Mouse (Mus musculus): ENCODE measurements around the gene Ermap. TPM values are rescaled to one million over a fixed set of nuclear protein-coding genes. Genes with fewer than 3 reads are reported as not detected.
A peak's percentile ranks its signal among the peaks of the same experiment; 100 is the strongest.

Gene Ermap
- total RNA-seq (2021), result under 1 TPM; 0.44 to 0.75 TPM

DNA sequence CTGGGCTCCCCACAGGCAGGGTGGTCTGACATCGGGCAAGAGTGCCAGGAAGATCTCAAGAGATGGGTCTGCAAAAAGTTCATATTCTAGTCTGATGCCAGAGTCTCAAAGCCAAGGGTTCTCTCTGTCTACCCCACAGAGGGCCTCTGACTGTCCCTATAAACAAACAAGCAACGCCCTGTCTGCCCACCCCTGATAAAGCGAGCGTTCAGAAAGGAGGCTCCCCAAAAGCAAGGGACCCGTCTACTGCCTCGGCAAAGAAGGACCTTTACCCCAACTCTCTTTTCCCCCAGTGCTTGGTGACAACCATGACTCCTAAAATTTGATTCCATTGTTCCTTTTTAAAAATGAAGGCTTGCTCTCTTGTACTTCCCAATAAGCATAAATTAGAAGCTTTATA is at the start of gene Ermap:
Gene Ermap, minus strand, starts transcription at position 148 of the 400 bp plus-strand sequence.
- intact Hi-C loops (cut with DNase I), result no loop called here
- no peak for DNase-seq (ENCODE audit: low spot score in 2 of 2)

DNA sequence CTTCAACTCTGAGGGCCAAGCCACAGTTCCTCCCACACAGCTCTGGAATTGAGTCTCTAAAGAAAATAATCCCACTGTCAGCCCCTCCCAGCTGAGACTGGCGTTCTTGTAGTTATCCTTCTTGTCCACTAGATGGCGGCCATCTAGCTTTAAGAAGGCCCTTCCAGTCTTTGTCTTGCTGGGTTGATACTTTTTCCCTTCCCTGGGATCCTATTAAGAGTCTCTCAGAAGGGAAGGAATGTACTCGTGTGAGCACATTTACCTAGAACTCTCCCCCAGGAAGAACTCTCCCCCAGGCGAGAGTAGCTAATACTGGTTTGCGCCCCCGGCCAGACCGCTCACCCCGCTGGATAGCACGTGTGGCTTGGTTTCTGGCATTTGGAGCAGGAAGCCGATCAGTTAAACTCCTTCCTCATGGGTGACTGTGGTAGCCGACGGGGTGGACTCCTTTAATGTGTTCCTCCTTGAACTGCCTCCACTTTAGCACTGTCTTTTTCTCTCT is 49.4 kb upstream of the Ermap start:
- DNase-seq (ENCODE audit: low spot score in 2 of 2), result peak; percentile 19 to 42
- intact Hi-C loops (cut with DNase I), result no loop called here

DNA sequence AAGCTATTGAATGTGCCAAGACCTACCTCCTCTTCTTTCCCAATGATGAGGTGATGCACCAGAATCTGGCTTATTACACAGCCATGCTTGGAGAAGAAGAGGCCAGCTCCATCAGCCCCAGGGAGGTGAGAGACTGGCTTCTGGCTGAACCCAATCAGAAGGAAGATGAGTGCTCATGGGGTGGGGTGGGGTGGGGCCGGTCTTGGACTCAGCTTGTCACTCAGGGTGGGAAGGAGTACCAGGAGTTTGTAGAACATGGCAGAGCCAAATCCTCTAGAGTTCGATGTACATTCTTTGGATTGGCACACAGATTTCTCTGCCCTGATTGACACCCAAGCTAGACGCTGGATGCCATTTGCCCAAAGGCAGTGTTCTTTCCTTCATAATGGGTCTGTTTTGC is 48.9 kb upstream of the Ermap start:
- intact Hi-C loops (cut with DNase I), result no loop called here
- DNase-seq (ENCODE audit: low spot score in 2 of 2), result no peak

DNA sequence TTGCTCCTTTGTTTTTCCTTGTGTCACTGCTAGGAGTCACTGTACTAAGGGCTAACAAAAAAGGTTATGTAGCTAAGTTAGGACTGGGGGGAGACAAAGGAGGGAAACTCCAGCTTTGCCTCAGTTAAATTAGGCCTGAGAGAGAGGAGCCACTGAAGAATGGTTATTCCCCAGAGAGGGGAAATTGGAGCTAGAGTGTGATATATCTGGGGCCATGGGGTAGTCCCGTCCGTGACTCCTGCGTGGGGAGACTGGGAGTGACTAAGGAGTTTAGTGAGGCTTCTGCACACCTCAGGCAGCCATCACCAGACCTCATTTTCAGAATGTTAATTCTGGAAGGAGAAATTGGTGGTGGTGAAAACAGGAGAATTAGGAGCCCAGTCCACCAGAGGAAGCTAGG is 44.5 kb upstream of the Ermap start:
- DNase-seq (ENCODE audit: low spot score in 2 of 2), result no peak
- intact Hi-C loops (cut with DNase I), result no loop called here

DNA sequence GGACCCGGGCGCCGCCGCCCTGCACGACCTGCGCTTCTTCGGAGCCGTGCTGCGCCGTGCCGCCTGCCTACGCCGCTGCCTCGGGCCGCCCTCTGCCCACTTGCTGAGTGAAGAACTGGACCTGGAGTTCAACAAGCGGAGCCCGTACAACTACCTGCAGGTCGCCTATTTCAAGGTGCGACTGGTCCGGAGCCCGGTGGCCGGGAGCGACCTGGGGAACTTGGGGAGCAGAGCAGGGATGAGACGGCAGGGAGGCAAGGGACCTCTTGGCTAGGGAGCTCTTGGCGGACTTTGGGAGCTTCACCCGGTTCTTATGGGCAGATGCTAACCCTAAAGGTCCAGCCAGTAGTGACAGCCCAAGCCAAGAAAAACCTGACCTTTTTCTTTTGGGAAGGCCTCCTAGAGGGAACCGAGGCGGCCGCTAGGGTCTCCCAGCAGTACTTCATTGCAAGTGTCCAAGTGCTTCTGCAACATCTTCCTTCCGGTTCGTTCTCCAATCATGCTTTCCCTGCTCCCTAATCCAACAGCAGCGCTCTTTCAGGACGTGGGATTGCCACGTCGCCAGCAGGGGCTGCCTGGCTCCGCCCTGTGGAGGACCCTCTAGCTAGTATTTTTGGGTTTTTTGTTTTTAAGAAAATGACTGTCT is 43.6 kb upstream of the Ermap start:
- intact Hi-C loops (cut with DNase I), result no loop called here
- peak; percentile 51 to 52 for DNase-seq (ENCODE audit: low spot score in 2 of 2)

DNA sequence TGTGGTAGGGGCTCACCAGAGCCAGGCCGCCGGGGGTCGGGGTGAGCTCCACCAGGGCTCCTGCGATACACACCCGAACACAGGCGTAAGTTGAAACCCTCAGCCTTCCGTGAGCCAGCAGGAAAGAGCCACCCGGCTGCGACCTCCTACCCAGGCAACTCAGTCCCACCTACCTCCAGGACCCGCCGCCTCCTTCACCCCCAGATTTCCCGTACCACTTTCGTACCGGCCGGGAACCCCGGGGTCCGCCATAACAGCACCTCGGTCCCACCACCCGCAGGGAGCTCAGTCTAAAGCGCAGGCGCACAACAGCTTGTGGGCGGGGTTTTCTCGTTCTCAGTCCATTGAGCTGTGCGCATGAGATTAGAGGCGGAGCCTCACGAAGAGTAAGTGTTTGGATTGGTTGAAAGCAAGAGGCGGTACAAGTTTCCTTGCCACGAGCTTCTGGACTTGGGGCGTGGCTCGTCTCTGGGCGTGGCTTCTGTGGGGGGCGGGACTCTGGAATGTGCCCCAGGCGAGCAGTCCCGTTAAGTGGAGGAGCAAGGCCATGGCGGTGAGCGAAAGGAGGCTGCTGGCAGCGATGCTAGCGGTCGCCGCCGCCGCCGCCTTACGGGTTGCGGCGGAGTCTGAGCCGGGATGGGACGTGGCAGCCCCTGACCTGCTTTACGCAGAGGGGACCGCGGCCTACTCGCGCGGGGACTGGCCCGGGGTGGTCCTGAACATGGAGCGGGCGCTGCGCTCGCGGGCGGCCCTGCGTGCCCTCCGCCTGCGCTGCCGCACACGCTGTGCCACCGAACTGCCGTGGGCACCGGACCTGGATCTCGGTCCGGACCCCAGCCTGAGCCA is 42.8 kb upstream of the Ermap start, which contains the start of the genes AU022252 and P3h1:
Gene AU022252, minus strand, starts transcription at position 303 of the 846 bp plus-strand sequence.
Gene P3h1, plus strand, starts transcription at position 506 of the 846 bp plus-strand sequence.
- intact Hi-C loops (cut with DNase I), result no loop called here
- peak; percentile 97 for DNase-seq (ENCODE audit: low spot score in 2 of 2)

DNA sequence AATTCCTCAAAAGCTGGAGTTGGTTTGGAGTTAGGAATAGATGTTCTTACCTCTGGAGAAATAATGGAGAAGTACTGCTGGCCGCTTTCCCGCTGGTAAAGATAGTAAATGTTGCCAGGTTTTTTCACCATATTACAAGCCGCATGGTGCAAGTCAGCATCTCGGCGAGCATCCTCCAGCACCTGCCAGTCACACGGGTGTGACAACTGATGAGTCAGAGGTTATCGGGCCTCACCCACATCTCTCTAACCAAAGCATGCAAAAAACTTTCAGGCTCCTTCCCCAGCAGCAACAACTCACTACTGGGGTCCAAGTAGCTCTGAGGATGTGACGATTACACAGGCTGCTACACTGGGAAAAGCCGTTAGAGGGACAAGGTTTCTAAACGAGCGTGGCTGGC is 36.9 kb upstream of the Ermap start:
- no peak for DNase-seq (ENCODE audit: low spot score in 2 of 2)
- intact Hi-C loops (cut with DNase I), result no loop called here

DNA sequence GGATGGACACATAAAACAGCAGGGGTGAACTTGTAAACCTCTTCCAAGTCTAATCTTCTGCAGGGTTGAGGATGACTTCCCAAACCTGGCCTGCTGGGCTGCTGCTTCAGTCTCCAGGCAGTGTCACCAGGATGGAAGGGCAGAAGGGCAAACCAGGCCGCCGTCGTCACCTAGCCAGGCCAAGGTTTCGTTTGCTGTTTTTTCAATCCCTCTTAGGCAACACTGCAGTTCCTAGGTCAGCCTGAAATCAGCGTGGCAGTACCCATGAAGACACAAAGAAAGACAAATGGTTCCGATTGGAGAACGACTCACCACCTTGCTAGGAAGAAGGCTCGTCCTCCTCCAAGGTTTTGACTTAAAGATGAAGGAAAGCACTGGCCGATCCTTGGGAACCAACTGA is 35.9 kb upstream of the Ermap start:
- DNase-seq (ENCODE audit: low spot score in 2 of 2), result no peak

DNA sequence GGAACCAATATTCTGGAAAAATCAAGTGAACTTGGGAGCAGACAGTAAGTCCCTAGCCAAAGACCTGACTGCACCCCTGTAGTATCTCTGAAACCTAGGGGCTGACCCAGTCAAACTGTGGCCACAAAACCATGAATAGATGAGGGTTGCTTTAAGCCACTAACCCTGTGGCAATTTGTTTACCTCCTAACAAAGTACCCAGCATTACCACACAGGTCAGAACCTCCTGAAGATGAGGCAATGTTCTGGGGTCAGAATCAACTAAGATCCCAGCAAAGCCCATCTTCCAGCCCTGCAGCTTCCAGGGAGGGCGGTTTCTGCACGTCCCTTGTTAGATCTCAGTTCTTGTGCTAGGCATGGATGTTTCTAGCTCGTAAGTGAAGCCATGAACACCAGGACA is 34.7 kb upstream of the Ermap start:
- DNase-seq (ENCODE audit: low spot score in 2 of 2), result no peak
- intact Hi-C loops (cut with DNase I), result no loop called here

More for the DNA sequence above, 35.9 kb upstream of the Ermap start:
- intact Hi-C loops (cut with DNase I), result no loop called here

DNA sequence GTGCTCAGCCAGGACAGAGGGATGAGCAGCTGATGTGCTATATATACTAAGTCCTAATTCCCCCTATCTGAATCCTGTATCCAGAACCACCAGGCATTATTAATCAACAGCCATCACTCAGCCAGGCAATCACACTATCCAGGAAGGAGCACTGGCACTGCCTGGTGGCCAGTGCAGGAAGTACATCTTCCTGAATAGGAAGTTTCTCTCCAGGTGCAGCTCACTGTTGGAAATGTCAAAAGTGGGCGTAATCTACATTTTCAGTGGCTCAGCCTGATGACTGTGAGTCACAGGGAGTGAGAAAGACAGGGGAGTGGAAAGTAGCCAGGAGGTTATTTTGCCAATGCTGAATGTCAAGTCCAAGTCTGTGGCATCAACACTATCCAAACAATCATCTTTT is 33.9 kb upstream of the Ermap start:
- peak in 1 of 2 experiments; percentile 11 for DNase-seq (ENCODE audit: low spot score in 2 of 2)
- intact Hi-C loops (cut with DNase I), result no loop called here

DNA sequence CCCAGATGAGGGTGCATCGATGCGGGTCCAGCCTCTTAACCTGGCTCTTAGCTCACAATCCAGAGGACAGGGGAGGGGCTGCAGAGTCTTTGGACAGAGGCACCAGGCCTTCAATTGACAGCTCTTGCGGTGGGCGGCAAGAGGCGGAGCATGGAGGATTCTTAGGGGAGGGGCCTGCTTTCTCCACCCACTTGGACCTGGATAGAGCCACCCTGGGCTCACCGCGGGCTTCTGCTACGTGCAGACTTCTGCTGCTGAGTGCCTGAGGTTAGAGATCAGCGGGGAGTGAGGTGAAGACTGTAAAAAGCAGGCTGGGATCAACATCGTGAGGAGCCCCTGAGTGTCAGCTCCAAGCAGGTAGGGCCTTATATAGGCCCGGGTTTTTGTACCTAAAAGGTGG is 28.4 kb upstream of the Ermap start, which contains the start of gene Tmem269:
Gene Tmem269, minus strand, starts transcription at position 49 of the 400 bp plus-strand sequence.
- intact Hi-C loops (cut with DNase I), result no loop called here
- DNase-seq (ENCODE audit: low spot score in 2 of 2), result no peak

DNA sequence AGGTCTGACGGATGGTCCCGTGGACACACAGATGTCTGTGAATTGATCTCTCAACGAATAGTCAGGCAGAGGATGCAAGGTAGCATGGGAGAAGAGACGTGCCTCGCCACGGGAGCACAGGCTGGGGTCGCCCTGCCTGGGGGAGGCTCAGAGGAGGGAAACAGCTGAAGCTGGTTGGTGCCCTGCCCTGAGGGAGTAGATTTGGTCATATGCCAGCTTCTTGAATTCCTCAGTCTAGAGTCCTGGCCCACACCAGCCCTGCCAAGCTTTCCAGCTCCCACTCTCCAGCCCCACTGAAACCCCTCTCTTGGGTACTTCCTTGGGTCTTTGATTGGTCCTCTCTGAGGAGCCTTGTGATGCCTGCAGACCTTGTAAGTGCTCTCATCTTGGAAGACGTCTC is 26.9 kb upstream of the Ermap start:
- intact Hi-C loops (cut with DNase I), result no loop called here
- no peak for DNase-seq (ENCODE audit: low spot score in 2 of 2)

DNA sequence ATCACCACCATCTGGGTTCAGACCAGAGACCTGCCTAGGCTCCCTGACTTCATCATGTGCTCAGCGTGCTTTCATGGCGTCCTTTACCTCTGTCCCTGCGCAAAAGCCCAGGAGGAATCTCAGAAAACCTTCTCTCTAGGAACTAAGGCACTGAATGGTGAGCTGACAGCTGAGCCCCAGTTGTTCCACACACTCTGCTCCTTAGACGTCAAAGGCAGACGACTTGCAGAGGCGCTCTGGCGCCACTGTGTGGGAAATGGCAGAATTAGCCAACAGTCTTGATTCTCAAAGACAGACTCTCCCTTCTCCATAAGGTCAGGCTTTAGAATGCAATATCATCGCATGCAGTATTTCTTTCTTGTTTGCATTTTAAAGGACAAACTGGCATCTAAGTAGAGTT is 14.9 kb upstream of the Ermap start:
- peak; percentile 34 to 38 for DNase-seq (ENCODE audit: low spot score in 2 of 2)
- intact Hi-C loops (cut with DNase I), result loop anchor here (2.0 to 5.0 kb wide), 2 partner anchors 37 to 200 kb away; no protein-coding TSS in a partner anchor

DNA sequence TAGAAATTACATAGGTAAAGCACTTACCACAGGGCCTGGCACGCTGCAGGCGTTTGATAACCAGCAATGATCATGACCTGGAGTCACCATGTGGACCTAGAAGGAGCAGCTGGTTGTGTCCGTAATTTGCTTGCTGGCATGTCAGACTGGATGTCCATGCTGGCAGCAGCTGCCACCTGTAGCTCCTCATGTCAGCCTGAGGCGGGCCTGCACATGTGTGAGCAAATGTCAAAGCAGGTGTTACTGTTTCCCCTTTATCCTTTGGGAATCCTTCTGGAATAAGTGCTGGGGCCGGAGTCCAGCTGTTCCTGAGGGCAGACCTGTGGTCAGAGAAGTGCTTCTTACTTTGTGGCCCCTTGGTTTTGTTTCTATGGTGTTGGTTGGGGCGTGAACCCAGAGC is 8.3 kb upstream of the Ermap start:
- intact Hi-C loops (cut with DNase I), result no loop called here
- DNase-seq (ENCODE audit: low spot score in 2 of 2), result no peak

DNA sequence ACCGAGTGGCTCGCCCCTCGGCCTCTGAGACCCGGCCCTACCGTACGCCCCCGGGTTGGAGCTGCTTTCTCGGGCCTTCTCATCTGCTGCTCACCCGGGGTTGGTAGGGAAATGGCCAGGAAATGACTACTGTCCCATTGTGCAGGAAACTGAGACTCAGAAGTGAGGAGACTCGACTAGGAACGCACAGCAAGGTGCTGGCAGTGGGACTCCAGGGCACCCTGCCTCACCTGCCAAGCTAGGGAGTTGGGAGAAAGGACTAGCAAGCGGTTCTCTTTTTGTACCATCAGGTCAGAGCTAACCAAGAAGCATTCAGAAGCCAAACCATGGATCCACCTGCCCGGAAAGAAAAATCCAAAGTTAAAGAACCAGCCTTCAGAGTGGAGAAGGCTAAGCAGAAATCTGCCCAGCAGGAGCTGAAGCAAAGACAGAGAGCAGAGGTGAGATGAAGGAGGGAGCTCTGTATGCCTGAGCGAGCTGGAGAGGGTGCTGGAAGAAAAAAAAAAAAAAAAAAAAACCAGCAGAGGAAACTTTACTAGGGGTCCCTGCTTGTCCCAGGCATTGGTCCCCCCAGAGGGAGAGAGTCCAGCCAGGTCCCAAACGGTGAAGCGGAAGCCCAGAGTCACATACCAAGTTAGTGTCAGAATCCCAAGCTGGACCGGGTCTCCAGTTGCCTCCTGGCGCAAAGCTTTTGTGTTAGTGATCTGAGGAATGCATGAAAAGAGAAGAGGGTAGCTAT is 5.9 kb upstream of the Ermap start:
- intact Hi-C loops (cut with DNase I), result no loop called here
- DNase-seq (ENCODE audit: low spot score in 2 of 2), result no peak

DNA sequence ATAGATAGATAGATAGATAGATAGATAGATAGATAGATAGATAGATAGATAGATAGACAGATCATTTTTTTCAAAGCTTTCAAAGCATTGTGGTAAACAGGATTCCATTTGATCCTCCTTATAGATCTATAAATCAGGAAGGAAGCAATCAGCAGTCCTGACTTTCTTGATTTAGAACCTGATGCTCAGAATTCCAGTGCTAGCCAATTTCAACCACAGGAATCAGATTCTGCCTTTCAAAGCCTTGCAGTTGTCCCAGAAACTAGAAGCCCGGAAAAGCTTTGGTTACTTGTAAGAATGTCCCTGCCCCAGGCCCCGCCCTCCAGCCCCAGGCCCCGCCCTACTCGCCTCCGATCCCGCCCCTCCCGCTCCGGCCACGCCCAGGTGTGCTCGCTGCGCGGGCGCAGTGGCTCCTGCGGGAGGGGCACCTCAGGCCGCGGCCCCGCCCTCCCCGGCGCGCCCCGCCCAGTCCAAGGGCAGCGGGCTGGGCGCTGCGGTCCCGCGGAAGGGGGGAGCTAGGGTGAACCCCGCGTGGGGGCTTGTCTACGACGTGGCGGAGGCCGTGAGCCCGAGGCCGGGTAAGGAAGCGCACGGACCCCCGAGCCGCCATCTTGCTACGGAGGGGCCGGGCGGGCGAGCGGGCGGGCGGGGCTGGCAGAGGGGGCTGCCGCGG is 5.2 kb upstream of the Ermap start, which contains the start of gene Svbp:
Gene Svbp, plus strand, starts transcription at position 398 of the 673 bp plus-strand sequence.
- DNase-seq (ENCODE audit: low spot score in 2 of 2), result peak; percentile 83
- intact Hi-C loops (cut with DNase I), result no loop called here

DNA sequence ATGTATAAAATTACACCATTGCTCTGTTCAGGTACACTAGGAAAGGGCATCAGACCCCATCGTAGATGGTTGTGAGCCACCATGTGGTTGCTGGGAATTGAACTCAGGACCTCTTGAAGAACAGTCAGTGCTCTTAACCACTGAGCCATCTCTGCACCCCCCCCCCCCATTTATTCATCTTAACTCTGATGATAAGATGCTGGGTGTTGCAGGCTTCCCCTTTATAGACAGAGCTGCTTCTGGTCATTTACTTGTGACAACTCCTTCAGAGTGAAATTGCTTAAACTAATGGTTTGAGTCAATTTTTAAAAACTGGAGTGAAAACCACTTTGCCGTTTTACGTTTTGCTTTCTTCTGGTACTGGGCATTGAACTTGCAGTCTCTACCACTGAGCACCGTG is 2.9 kb upstream of the Ermap start:
- intact Hi-C loops (cut with DNase I), result no loop called here

DNA sequence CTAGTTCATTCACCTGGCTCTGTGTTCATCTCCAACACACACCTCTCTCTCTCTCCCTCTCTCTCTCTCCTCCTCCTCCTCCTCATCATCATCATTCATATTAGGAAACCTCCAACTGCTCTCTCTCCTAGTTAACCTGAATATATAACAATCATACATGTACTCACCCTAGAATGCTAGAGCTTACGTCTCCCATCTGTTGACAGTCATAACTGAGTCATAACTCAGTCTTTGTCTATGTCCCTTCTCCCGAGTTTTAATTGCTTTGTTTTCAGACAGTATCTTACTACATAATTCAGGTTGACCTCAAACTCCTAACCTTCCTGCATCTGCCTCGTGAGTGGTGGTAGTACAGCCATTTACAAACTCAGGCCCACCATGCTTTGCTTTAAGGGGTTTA is 1.5 kb upstream of the Ermap start:
- intact Hi-C loops (cut with DNase I), result no loop called here
- no peak for DNase-seq (ENCODE audit: low spot score in 2 of 2)

More for the DNA sequence above, 2.9 kb upstream of the Ermap start:
- no peak for DNase-seq (ENCODE audit: low spot score in 2 of 2)

DNA sequence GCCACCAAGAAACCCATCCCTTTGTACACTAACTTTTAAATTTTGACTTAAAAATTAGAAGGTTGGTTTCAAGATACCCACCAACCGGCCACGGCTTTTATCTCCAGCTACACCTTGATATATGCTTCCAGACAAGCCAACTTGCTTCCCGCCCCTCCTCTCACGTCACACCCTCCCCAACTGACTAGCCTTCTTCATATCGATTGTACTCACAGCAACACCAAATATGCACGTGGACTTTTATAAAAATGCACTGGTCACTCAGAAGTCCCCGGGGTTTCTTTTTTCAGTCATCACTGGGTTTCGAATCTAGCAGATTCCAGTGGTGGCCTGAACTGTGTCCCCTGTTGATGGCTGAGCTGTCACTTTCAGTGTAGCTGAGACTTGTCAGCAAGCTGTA is 807 bp upstream of the Ermap start:
- DNase-seq (ENCODE audit: low spot score in 2 of 2), result no peak
- intact Hi-C loops (cut with DNase I), result no loop called here
